Mouse (Mus musculus): ENCODE data around the gene Slc38a11.

Slc38a11 gene

DNA sequence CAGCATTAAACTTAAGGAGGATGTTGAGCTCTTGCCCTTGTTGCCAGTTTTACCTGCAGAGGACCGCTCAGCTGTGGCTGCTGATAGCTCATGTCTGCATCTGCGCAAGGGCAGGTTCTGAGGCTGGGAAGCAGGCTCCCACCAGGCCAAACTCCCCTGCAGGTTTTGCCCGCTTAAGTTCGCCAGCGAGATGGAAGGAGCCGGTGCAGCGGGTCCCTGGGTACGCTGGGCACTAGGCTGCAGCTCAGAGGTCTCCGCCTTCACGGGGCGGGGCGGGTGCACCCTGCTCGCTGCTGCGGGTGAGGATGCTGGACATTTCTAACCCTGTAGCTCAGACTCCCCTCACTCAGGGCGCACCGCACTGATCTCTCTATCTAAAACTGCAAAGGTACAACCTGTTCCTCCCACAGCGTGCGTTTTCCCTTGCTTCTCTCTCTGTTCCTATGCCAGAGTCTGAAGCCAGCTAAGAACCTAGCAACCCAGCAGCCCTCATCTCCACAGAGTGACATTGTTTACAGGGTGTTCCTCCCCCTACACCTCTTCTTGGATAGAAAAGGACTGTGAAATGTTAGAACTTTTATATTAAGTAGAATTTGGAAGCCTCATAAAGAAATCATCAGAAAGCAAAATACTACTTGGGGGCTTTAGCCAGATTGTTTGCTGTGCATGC is at the start of gene Slc38a11:
Gene Slc38a11 (minus strand): TSS at position 207 of the 670 bp plus-strand sequence.
- peak; percentile 17 to 39 for DNase-seq

DNA sequence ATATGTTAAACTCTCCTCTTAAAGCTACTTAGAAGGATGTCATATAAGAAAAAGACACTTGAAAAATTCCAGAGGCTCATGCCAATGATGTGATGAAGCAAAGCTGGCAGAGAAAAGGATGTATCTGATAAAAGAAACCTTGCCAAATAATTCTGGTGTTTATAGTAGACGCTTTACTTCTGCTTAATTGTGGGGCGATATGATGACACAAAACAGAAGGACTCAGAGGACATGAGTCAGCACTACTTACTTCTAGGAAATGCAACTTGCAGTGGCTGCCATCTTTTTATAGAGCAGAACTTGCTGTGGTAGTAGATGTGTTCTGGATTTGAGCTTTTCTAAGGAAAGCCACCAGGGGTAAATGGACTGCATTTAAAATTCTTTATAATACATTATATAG is 43.3 kb upstream of the Slc38a11 start:
- no peak for DNase-seq

- no peak for DNase-seq
Observed at GRCm38 (mm10) chr2:65405407-65405806, 41.6 kb upstream of the Slc38a11 start.

DNA sequence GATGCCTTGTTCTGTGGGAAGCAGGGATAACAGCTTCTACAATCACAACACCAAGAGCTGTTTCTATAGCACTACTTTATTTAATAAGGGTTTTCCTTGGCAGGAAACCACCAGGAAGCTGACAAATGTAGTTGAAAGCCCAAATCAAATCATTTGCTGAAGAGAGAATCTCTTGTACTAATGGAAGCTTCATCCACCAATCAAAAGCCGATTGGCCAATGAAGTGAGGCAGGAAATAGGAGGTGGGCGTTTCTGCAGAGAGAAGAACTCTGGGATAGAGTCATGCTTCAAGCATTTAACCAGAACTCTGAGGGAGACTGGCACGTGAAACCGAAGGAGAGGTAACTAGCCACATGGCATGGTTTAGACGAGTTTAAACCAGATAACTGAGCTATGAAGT is 38.2 kb upstream of the Slc38a11 start:
- DNase-seq = no peak

GRCm38 (mm10) chr2:65399938-65400337 is 36.1 kb upstream of the Slc38a11 start:
- no peak for DNase-seq

DNA sequence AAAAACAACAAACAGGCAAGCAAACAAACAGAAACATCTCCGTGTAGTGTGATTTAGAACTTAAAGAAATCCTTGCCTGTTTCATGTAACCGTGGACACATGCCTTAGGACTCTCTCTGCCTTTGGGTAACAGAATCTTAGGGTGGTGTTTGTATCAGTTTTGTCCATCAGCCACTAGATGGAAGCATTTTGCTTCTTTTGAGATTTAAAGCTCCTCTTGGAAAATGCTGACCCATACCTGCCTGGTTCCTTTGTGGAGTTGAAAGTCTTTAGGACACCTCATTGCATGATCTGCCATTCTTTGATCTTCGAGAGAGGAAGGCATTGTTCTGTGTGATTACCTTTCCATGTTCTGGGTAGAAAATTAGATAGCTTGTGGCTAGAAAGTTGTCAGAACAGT is 32.3 kb upstream of the Slc38a11 start:
- peak; percentile 21 to 60 for DNase-seq

DNA sequence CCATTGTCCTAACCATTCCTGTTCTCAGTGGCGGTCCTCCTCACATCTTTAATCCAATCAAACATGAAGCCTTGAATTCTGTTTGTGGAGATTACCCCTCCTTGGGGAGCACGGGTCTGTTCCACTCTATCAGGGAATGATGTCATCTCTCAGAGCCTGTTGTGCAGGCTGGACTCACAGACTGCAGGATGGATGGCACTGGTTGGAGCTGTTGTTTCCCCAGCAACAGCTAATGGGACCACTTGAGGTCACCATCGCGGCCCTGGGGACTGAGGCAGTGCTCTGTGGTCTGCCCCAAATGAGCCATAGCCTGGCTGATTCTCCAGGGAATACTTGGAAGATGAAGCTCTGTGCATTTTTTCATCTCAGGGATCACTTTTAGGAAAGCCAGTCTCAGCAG is 29.2 kb upstream of the Slc38a11 start:
- no peak for DNase-seq

GRCm38 (mm10) chr2:65391322-65391721 is 27.5 kb upstream of the Slc38a11 start:
- no peak for DNase-seq

- DNase-seq = no peak
Observed at GRCm38 (mm10) chr2:65384815-65385214, 21.0 kb upstream of the Slc38a11 start.

DNA sequence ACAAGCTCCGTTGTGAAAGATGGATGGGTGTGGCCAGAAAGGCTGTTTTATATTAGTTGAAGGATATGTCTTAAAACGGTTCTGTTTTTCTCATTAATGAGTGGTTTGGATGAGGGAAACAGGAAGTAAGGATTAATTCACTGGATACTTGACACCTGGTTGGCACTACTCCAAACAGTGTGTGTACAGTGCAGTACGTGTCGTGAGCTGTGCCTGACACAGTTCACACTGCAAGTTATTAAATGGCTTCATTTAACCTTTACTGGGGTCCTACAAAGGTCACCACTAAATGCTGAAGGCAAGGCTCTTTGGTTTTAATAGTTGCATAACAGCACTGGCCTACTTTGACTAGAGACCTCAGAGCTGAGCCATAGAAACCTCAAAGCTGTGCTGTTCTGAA is 18.7 kb upstream of the Slc38a11 start:
- DNase-seq = peak in 1 of 2 experiments; percentile 2

GRCm38 (mm10) chr2:65378425-65378824 is 14.6 kb upstream of the Slc38a11 start:
- DNase-seq = no peak

GRCm38 (mm10) chr2:65374410-65374809 is 10.6 kb upstream of the Slc38a11 start:
- no peak for DNase-seq

DNA sequence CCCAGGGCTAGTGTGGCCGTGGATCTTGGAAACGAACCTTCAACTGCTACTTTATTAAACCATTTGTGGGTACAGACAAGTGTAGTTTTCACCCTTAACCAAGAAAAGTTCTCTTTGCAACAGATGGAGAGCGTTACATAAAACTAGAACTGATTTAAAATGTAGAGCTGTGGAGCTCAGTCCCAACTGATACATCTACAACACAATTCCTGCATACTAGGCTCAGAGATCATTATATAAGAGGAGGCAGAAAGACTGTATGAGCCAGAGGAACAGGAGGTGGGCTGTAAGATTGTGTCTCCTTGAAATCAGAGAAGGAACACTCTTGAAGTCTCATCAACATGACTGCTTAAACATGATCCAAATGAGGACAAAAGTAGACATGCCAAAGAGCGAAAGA is 9.2 kb upstream of the Slc38a11 start:
- no peak for DNase-seq

- DNase-seq = no peak
Observed at GRCm38 (mm10) chr2:65360736-65361475, 2.9 kb downstream of the Slc38a11 start.

- no peak for DNase-seq
Observed at GRCm38 (mm10) chr2:65347367-65347766, 16.5 kb downstream of the Slc38a11 start.

DNA sequence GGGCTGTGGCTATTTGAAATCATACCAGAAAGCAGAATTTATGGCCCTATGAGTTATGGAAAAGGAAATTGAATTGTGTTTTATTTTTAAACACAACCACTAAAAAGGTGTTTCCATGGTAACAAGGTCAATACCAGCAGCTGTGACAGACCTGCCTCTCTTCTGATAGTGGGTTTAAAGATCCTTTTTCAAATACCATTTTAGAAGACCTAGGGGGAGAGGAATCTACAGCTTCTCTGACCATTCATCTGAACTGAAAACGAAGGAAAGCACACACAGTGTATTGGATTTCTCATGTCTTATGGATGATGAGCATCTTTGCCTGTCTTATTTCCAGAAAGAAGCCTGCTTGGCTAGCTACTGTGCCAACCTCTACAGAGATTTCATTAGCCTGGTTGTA is 16.9 kb downstream of the Slc38a11 start:
- no peak for DNase-seq

DNA sequence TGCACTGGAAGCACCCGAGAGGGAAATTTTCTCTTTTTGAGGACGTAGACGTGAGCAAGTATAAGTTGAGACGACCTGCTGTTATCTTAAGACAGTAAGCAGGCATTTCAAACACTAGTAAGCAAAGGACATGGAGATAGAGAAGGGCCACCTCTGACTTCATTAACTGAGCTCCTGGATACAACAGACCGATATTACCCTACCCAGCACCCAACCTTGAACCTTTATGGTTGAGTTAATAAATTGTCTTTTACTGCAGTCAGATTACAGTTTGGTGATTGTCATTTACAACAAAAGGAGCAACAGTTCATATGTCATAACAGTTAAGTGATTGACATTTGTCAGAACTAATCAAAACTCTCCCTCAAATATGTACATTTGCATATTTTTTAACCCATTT is 17.8 kb downstream of the Slc38a11 start:
- no peak for DNase-seq

- peak; percentile 25 to 29 for DNase-seq
Observed at GRCm38 (mm10) chr2:65342057-65342456, 21.8 kb downstream of the Slc38a11 start.

DNA sequence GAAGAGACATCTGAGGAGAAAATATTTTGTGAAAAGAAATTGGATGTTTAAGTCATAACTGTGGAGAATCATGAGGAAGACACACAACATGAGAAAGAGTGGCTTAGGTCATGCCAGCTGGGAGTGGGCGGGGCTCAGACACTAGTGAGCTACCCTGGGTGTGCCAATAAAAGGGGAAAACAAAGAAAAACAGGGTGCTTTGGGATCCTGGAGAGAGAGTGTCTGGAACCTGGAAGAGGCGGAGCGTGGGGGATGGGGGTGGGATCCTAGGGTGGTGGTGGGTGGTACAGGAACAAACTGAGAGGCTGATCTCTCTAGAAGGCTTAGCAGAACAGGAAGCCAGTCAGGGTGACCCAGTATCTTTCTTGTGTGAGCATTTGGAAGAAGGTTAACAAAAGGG is 23.0 kb downstream of the Slc38a11 start:
- DNase-seq = no peak

- peak; percentile 58 to 72 for DNase-seq
Observed at GRCm38 (mm10) chr2:65337378-65338140, 26.3 kb downstream of the Slc38a11 start.

- DNase-seq = no peak
Observed at GRCm38 (mm10) chr2:65336608-65337007, 27.2 kb downstream of the Slc38a11 start.

DNA sequence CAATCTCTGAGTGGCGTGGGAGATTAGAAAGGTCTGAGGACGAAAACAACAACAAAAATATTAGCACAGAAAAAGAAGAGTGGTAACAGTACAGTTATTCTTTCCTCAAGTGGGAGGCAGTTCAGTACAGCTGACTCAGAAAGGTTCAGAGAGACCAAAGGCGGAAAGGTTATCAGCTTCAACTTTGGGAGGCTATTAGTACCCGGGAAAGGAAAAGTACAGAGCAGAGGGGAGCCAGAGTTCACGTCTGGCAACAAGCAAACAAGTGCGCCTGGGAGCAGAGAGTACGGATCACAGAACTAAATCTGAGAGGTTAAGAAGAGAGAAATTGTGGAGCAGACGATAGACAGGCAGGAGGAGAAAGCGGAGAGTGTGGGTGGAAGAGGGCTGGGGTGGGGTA is 29.7 kb downstream of the Slc38a11 start:
- no peak for DNase-seq

- peak; percentile 59 to 61 for DNase-seq
Observed at GRCm38 (mm10) chr2:65331321-65331720, 32.5 kb downstream of the Slc38a11 start.
